Mouse (Mus musculus) Patski (cell line): ENCODE results near the gene Miga1. TPM values are rescaled to one million over a fixed set of nuclear protein-coding genes. Genes with fewer than 3 reads are reported as not detected.

Source experiments
- ATAC-seq: fragments of 100-300 bp; one replicate; pipeline ENCODE4 v1.8.0; 2021
- CTCF ChIA-PET: fragments of 350-600 bp; sonication (Branson Sonifier 250); formaldehyde crosslinking; loops from one replicate; lab custom pipeline; 2022; ENCODE audit warnings: inconsistent platforms; lab: Charles Lee
- POLR2A ChIA-PET: fragments of 350-600 bp; sonication (Branson Sonifier 250); formaldehyde crosslinking; loops from one replicate; lab custom pipeline; 2022; ENCODE audit warnings: antibody characterized with exemption, inconsistent platforms; lab: Charles Lee
- DNase-seq: peaks from one replicate; pipeline ENCODE4 v3.0.0-alpha.2; 2011; ENCODE audit warnings: low read depth, low spot score
- H3K27me3 ChIP-seq: fragments of 371-371 bp; one replicate; pipeline ENCODE4 v1.5.1; 2021
- CTCF ChIP-seq: fragments of 100-300 bp; IDR thresholded peaks from one replicate; pipeline ENCODE4 v1.5.1; 2021
- in situ Hi-C: fragments of 300-500 bp; cut with MboI; formaldehyde crosslinking; loops from 3 replicates; pipeline ENCODE4 v1.11.1; 2018; ENCODE audit warnings: low pct_unique_long_range_greater_than_20kb, mixed read lengths
- polyA plus RNA-seq: library from polyadenylated mRNA; unstranded; gene quantifications from one replicate; pipeline ENCODE4 v1.2.3, GENCODE M21; 2021

Miga1 gene
- polyA plus RNA-seq, 1 experiment from 2014 or later = 12.0 TPM

- POLR2A ChIA-PET = no interaction called here
- ATAC-seq = peak; percentile 99
- H3K27me3 ChIP-seq = no peaks in the 10 kb centered on the region
- TF ChIP-seq CTCF = no peak
- CTCF ChIA-PET = interaction anchor here (0.8 to 2.1 kb wide), 18 partner anchors 9 to 441 kb away, joined by 3 to 7 read pairs (median 4); no protein-coding TSS in a partner anchor
- in situ Hi-C loops = no loop called here
- DNase-seq = peak; percentile 71
These were observed 31.5 kb downstream of the Miga1 start for GRCm38 (mm10) chr3:152308485-152309249.

- ATAC-seq (no peak), DNase-seq (no peak)
- in situ Hi-C loops = no loop called here
- no peak for TF ChIP-seq CTCF
- no peaks in the 10 kb centered on the region for H3K27me3 ChIP-seq
- POLR2A ChIA-PET = no interaction called here
- CTCF ChIA-PET = interaction anchor here (1.0 to 6.1 kb wide), 11 partner anchors 8 to 195 kb away, joined by 3 to 35 read pairs (median 4); no protein-coding TSS in a partner anchor
These were observed 34.2 kb downstream of the Miga1 start for GRCm38 (mm10) chr3:152305971-152306370.

GRCm38 (mm10) chr3:152305080-152305479 is 35.1 kb downstream of the Miga1 start:
- TF ChIP-seq CTCF = no peak
- in situ Hi-C loops = no loop called here
- no peaks in the 10 kb centered on the region for H3K27me3 ChIP-seq
- DNase-seq (no peak), ATAC-seq (no peak)
- POLR2A ChIA-PET = no interaction called here
- CTCF ChIA-PET = interaction anchor here (1.0 to 6.1 kb wide), 8 partner anchors 10 to 194 kb away, joined by 3 to 35 read pairs (median 4); no protein-coding TSS in a partner anchor

- in situ Hi-C loops = no loop called here
- CTCF ChIA-PET = interaction anchor here (1.4 to 6.1 kb wide), 6 partner anchors 11 to 193 kb away, joined by 4 to 35 read pairs (median 4); no protein-coding TSS in a partner anchor
- POLR2A ChIA-PET = interaction anchor here (1.1 kb wide), 1 partner anchor 10 kb away, joined by 3 read pairs; no protein-coding TSS in a partner anchor
- TF ChIP-seq CTCF = no peak
- no peak for ATAC-seq
- H3K27me3 ChIP-seq = no peaks in the 10 kb centered on the region
- no peak for DNase-seq
These were observed 36.0 kb downstream of the Miga1 start for GRCm38 (mm10) chr3:152304093-152304815.

GRCm38 (mm10) chr3:152302991-152303390 is 37.2 kb downstream of the Miga1 start:
- H3K27me3 ChIP-seq = no peaks in the 10 kb centered on the region
- in situ Hi-C loops = no loop called here
- ChIA-PET CTCF (interaction anchor here (1.1 to 6.1 kb wide), 6 partner anchors 10 to 43 kb away, joined by 3 to 35 read pairs (median 4); partner anchors contain the start of gene Nexn), POLR2A (interaction anchor here (0.6 to 1.1 kb wide), 2 partner anchors 9 to 86 kb away, joined by 3 read pairs; no protein-coding TSS in a partner anchor)
- TF ChIP-seq CTCF = no peak
- ATAC-seq = no peak
- DNase-seq = no peak

- ChIA-PET POLR2A (no interaction called here), CTCF (interaction anchor here (0.8 to 1.0 kb wide), 2 partner anchors 10 to 15 kb away, joined by 3 to 4 read pairs; no protein-coding TSS in a partner anchor)
These were observed 39.5 kb downstream of the Miga1 start for GRCm38 (mm10) chr3:152300376-152301337.

GRCm38 (mm10) chr3:152295896-152296295 is 44.3 kb downstream of the Miga1 start:
- TF ChIP-seq CTCF = no peak
- POLR2A ChIA-PET = no interaction called here
- ATAC-seq (no peak), DNase-seq (no peak)
- in situ Hi-C loops = loop anchor here (5.0 kb wide), 1 partner anchor 34 kb away; no protein-coding TSS in a partner anchor
- no peaks in the 10 kb centered on the region for H3K27me3 ChIP-seq
- CTCF ChIA-PET = interaction anchor here (0.8 to 2.8 kb wide), 4 partner anchors 12 to 36 kb away, joined by 3 to 12 read pairs (median 5); no protein-coding TSS in a partner anchor

More at GRCm38 (mm10) chr3:152300376-152301337, 39.5 kb downstream of the Miga1 start:
- no peak for ATAC-seq
- no peak for DNase-seq
- in situ Hi-C loops = no loop called here
- TF ChIP-seq CTCF = peak; percentile 61
- no peaks in the 10 kb centered on the region for H3K27me3 ChIP-seq

- no peak for TF ChIP-seq CTCF
- H3K27me3 ChIP-seq = no peaks in the 10 kb centered on the region
- no peak for ATAC-seq
- no peak for DNase-seq
- CTCF ChIA-PET = interaction anchor here (1.2 to 1.5 kb wide), 3 partner anchors 12 to 21 kb away, joined by 4 to 5 read pairs (median 5); no protein-coding TSS in a partner anchor
- POLR2A ChIA-PET = interaction anchor here (0.7 kb wide), 1 partner anchor 9 kb away, joined by 3 read pairs; no protein-coding TSS in a partner anchor
- in situ Hi-C loops = no loop called here
These were observed 45.8 kb downstream of the Miga1 start for GRCm38 (mm10) chr3:152294400-152294799.

- in situ Hi-C loops = no loop called here
- ATAC-seq (no peak), DNase-seq (no peak)
- no peaks in the 10 kb centered on the region for H3K27me3 ChIP-seq
- POLR2A ChIA-PET = no interaction called here
- no peak for TF ChIP-seq CTCF
- CTCF ChIA-PET = interaction anchor here (0.7 to 1.4 kb wide), 5 partner anchors 10 to 22 kb away, joined by 3 to 6 read pairs (median 5); no protein-coding TSS in a partner anchor
These were observed 46.6 kb downstream of the Miga1 start for GRCm38 (mm10) chr3:152293530-152294181.
